Mouse (Mus musculus) thymus, postnatal 36 days (tissue): ENCODE measurements around the gene Med11.
"Not testable (repeated sequence)": the region's sequence is repeated elsewhere in the genome, so short reads cannot be mapped to it uniquely, and the experiment has no call there.

Experiments
- DNase-seq, 2 experiments: peaks; one replicate each; pipeline ENCODE4 v3.0.0; 2022; ENCODE audit warnings: mixed read lengths in 2 of 2

Med11 gene

DNA sequence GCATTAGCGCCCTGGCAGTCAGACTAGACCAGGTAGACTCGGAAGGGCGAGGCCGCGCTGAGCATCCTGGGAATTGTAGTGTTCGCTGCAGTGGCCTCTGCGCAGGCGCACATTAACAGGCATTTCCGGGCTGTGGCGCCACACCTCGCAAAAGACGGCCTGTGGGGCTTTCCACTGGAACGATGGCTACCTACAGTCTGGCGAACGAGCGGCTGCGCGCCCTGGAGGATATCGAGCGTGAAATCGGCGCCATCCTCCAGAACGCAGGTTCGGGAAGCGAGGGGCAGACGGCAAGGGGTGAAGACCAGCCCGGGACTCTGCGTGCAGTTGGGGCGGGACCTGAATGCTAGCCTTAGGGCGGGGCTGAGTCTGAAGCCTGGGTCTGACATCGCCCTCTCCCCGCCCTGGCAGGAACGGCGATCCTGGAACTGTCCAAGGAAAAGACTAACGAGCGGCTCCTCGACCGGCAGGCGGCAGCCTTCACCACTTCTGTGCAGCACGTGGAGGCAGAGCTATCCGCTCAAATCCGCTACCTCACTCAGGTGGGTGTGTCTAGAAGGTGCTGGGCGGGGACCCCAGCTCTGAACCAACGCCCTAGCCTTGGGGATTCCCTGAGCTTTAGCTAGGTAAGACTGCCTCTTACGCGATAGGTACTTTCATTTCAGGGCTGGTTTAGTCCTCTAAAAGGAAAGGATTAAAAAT, at the start of gene Med11:
Gene Med11, plus strand, starts transcription at position 123 of the 702 bp plus-strand sequence.
- peak; percentile 92 to 93 for DNase-seq

DNA sequence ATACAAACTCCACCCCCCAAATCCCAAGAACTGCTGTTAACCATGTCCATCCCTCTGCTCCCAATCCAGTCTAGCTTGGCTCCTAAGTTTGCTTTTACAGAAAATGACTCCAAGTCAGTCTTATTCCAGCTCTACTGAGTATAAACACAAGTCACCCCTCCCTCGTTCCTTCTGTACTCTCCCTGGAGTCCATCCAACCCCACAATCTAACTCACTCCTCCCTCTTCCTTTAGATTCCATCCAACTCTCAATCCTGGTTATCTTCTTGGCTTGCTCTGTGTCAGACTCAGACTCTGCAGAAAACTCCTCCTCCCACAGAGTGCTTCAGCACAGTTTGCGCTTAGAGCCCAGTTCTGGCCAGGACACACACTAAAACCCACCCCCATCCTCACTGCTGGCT, 48.1 kb upstream of the Med11 start:
- DNase-seq, result no peak

DNA sequence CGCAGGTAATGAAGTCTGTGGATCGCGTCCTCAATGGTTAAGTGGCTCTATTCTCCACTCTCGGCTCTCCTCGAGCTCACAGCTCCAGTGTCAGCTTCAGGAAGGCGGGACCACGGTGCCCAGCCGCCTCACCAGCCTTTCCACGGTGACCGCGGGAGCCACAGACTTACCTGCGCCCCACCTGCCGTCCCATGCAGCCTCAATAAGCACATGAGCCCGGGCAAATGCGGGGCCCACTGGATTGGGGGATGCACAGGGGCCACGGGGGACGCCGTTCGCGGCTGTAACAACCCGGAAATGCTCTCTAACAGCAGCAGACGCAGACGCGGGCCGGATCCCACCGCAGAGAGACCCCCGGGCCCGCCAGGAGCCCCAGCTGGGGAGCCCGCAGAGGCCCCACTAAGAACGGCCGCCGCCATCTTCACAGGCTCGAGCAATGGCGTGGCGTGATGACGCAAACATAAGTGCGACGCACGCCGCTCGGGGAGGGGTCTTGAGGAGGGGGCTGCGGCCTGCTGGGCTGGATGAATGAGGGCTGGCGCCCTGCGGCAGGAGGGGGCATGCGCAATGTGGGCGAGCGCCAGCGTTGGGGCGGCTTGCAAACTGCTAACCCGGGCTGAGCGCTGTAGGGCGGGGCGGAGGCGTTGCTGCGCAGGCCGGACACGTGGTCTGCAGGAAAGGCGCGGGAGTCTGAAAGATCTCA, 42.0 kb upstream of the Med11 start, which contains the start of gene Pelp1:
Gene Pelp1, minus strand, starts transcription at position 438 of the 703 bp plus-strand sequence.
- peak; percentile 90 to 93 for DNase-seq

DNA sequence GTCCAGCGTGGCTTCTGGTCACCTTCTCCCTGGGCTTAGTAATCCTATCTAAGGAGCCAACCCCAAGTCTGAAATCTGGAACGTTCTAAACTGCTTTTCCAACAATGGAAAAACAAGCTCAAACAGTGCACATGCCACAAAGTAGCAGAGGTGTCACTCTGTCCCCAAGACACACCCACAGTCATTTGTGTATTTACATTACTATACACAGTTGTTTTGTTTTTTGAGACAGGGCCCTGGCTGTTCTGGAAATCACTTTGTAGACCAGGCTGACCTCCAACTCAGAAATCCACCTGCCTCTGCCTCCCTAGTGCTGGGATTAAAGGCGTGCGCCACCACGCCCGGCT, 41.4 kb upstream of the Med11 start:
- DNase-seq, result no peak

DNA sequence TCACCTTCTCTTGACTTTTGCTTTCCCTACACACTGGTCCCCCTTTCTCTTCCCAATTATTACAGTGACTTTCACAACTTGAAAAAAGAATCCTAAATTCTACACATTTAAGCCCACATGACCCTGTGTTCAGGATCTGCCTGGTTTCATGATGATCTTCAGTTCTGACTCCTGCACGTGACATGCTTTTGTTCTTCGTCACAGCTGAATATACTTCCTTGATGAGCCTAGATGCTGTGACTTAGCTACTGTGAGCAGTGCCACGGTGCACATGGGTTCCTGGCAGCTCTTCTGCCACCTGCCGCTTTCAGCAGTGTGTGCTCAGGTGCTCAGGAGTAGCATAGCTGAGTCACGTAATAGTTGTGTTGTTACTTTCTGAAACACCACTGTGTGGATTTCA, 39.1 kb upstream of the Med11 start:
- DNase-seq, result no peak

DNA sequence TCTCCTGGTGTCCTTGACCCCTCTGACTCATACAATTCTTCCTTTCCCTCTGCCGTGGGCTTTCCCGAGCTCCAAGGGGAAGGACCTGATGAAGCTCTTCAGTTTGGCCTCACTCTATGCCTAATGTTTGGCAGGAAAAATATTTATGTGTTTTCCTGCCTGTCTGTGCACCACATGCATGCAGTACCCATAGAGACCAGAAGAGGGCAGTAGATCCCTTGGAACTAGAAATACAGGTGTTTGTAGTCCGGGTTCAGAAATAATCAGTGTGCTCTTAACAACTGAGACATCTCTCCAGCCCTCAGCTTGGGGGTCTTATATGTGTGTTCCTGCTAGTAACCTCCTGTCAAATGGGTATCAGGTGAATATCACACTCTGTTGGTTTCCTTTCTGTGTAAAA, 37.8 kb upstream of the Med11 start:
- peak; percentile 67 to 78 for DNase-seq

DNA sequence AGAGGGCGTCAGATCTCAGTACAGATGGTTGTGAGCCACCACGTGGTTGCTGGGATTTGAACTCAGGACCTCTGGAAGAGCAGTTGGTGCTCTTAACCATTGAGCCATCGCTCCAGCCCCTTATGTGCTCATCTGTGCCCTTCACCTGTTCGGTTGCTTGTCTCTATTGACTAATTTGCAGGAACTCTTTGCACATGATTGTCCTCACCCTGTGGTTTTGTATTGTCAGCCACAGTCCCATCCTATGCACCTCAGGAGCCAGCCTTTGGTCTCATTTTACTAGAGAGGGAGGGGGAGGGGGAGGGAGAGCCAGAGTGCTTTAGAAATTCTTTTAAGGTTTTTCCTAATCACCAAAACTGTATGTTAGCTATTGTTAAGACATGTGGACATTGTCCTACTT, 33.5 kb upstream of the Med11 start:
- no peak for DNase-seq

DNA sequence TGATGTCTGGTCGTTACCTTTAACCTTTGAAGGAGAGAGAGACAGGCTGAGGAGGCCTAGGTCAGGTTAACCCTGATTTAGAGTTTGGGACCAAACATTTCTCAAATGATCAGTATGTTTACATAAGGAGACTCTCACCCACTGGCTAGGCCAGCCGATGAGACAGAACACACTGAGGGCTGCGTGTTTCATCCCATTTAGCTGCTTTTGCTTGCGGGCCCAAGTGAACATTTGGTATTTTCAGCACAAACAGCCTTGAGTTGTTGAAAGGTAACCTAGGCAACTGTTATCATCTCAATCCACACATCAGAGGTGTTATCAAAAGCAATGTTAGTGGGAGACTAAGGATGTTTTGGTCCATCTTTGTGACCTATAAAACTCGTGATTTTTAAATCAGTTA, 32.2 kb upstream of the Med11 start:
- no peak for DNase-seq

DNA sequence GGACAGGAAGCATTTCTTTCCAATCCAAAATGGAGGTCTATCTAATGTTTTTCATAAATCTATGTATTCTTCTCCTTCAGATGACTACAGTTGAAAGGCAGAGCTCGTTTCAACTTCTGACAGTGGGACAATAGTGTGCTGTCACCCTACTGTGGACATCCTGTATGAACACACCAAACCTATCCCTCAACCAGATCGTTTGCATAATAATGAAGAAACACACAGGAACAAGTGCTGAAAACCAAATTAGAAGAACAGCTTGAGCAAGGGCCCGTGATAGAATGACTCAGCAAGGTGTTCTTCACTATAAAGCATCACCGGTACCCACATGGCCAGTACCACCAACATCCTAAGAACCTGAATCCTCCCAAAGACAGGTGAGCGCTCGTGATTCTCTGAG, 25.1 kb upstream of the Med11 start:
- not testable (repeated sequence) for DNase-seq

DNA sequence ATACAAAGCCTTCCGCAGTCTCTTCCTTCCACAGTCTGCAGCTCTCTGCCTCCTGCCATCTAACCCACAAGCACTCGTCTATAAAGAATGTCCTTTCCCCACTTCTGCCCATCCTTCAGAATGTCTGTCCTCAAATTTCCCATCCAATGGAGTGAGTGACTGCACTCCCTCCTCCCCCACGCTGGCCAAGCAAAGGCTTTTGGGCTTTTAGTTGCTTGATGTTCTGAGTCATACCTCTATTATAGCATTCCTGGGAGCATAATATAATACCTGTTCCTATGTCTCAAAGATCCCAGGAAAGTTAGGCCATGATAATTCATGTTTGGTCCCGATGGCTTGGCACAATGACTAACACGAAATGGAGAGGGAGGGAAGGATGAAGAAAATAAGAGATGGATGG, 20.1 kb upstream of the Med11 start:
- DNase-seq, result no peak

DNA sequence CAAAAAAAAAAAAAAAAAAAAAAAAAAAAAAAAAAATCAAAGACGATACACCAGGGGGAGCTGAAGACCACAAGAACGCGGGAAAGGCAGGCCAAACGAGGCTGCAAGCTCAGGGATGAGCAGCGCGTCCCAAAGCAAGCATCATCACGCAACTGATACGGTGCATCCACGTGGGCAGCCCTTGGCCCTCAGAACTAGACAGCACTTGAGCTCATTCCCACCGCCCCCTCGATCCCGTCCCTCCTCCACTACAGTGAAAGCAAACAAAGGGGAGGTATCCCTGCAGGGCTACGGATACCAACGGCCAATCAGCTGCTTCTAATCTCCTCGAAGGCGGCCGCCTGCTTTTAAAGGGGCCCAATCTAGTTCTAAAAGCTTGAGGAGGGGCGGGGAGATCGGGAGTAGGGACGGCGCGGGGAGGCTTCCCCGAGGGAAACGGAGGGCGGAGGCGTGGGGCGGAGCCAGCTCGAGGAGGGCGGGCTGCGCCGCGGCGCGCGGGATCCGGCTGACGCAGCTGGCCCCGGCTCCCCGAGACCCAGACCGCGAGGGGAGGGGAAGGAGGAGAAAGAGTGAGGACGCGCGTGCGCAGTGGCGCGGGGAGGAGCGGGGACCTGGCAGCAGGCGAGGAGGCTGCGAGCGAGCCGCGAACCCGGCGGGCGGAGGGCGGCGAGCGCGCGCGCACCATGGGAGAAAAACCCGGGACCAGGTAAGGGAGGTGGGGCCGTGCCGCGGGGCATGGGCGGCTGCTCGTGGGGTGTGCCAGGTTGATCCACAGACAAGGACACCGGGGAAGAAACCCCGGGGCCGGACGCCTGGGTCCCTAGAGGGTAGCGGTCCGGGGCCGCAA, 19.4 kb upstream of the Med11 start, which contains the start of gene Arrb2:
Gene Arrb2, plus strand, starts transcription at position 588 of the 847 bp plus-strand sequence.
- DNase-seq, result peak; percentile 99 to 100

DNA sequence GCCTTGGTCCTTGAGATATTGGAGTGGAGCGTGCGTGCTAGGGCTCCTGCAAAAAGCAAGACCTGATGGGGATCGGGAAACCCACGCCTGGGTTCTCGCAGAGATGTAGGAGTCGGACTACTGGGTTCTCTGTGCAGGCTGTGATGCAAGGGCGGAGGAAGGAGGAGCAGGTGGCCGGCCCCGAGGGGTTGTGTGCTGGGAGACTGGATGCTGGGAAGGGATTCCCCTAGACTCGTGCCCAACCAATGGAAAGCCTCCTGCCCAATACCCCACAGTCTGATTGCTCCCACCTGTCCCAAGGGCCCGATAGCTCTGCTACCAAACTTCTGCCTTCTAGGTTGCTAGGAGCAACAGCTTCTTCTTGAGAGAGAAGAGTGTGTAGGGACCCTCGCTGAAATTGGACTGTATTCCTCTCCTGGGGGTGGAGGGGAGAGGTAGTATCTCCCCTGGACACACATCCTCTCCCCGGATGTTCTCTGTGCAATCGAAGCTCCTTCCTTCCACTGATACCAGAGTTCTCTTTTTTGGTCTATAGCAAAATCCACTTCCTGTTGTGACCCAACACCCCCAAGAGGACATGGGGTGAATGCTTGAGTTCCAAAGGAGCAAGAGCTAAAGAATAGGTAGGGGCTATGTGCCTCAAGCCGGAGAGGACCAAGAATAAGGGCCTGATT, 18.7 kb upstream of the Med11 start:
- DNase-seq, result no peak

DNA sequence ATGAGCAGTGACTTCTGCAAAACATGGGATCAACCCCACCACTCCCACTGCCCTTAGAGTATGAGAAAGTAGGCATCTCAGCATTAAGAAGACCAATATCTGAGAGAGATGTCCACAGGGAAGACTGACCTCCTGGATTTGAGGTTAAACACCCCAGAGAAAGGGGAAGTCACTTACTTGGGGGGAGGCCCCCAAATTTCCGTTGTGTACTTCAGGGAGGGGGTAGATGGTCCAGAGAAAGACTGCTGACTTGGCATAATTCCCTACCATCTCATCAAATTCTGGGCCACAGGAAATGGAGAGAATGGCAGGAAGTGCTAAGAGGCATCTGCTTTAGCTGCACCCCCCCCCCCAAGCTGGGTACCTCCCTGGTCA, 18.2 kb upstream of the Med11 start:
- no peak for DNase-seq

DNA sequence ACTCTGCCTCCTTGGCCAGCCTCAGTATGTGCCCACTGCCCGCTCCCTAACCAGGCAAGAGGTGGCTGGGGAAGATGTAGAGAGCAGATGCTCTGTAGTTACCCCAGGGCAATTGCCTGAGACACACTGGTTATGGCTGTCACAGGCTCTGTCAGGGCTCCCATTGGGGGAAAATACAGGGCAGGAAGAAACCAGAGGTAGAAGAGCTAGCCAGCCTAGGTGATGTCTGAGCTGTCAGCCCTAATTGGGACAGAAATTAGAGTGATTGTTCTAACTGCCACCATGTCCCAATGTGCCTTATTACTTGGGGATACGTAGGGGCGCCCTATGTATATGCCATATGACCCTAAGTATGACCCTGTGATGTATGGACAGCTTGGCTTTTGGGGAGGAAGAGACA, 17.8 kb upstream of the Med11 start:
- no peak for DNase-seq

DNA sequence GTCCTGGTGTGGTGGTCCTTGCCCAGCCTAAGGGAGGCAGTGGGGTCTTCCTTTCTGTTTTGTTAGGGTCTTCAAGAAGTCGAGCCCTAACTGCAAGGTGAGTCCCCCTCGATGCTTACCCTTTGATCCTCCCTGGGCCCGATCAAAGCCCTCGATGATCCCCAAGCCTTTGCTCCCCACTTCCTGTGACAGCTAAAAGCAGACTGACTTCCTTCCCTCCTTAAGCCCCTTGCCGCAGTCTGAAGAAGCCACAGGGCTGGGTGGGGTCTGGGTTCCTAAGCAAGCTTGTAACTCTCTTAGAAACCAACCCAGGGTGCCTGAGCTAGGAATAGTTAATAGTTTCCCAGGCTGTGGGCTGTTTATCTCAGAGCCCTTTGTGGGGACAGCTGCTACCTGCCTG, 16.2 kb upstream of the Med11 start:
- DNase-seq, result peak; percentile 60 to 76

DNA sequence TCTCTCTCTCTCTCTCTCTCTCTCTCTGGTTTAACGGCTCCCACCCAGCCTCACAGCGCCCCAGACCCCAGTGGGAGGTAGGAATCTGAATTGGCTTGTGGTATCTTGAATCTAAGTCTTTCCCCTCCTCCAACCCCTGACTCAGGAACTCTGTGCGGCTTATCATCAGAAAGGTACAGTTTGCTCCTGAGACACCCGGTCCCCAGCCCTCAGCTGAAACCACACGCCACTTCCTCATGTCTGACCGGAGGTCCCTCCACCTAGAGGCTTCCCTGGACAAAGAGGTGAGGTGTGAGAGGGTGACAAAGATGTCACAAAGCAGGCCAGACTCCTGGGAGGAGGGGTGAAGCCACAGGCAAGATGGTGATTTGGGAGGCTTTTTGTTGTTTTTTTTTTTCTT, 14.3 kb upstream of the Med11 start:
- no peak for DNase-seq

DNA sequence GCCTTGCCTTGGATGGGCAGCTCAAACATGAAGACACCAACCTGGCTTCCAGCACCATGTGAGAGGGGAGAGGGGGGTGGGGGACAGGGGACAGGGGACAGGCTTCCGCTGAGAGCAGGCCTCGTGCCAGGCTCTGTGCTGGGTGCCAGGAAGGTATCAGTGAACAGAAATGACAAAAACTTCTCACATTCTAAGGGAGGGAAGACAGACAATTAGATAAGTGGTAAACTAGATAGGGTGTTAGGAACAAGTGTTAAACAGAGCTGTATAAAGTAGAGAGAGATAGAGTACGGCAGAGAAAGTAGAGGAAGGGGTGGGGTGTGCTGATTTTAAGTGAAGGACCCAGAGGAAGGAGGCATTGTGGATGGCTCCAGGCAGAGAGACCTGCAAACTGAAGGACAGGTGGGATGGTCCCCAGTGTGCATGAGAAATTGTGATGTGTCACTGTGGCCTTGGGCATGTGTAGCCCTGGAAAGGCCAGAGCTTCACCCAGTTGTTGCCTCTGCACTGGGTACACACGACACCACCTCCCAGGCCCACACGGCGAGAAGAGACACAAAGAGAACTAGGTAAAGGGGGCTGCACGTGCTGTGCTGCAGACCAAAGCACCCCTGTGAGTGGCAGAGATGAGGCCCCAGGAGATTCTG, 12.9 kb upstream of the Med11 start:
- no peak for DNase-seq

DNA sequence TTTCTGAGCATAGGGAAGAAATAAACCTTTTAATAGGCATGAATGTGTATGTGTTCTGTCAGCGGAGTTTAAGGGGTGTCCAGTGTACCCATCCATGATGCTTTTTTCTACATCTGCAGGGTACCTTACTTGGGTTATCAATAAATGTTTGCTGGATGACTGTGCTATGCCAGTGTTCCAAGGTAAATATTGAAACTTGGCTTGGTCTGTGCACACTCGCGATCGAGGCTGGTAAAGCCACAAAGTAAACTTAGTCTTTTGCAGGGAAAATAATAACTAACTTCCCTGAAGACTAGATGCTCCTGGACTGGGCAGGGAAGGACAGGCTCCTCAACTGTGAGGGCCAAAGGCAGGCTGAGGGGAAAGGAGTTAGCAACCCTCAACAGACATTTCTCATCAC, 11.1 kb upstream of the Med11 start:
- no peak for DNase-seq

DNA sequence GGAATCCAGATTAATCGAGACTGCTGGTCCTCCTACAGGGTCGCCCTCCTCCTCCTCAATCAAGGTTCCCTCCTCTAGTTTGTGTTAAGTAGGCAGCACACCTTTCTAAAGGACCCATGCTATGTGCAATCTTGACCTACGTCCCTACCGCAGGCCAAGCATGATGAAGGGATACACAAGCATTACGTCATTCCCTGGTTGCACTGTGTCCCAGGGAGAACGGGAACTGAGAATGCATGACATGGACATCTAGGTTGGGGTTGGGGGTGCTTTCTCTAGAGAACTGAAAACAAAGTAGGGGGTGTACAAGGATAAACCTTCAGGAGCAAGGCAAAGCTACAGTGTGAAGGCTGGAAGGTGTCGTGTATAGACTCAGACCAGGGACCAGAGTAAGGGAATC, 9.8 kb upstream of the Med11 start:
- no peak for DNase-seq

DNA sequence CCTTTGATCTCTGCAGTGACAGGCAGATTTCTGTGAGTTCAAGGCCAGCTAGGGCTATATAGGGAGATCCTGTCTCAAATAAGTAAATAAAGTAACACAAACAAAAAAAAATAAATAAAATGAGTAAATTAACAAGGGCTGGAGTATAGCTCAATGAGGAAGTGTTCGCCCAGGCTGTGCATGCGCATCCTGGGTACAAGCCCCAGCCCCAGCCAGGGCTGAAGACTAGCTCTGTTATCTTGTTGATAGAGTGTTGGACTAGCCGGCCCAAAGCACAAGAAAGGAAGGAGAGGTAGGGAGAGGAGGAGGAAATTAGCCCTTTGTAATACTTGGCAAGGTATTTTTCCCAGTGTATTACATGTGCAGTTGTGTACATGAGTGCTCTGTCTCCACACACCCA, 7.8 kb upstream of the Med11 start:
- DNase-seq, result no peak

DNA sequence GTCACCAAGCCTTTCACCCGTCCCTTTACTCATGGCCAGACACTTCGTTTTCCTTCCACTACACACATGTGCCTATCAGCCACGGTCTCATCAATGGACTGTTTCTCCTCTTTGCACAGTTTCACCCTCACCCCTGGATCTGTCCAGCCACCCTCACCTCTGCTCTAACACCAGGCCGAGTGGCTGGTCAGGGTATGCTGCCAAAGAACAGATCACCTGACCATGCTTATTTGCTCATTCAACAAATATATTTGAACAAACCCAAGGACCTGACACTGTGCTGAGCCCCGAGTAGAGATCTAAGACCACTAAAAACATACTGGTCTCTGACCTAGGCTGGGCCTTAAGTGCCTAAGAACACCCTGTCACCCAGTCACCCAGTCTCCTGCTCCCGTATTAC, 7.1 kb upstream of the Med11 start:
- DNase-seq, result no peak

DNA sequence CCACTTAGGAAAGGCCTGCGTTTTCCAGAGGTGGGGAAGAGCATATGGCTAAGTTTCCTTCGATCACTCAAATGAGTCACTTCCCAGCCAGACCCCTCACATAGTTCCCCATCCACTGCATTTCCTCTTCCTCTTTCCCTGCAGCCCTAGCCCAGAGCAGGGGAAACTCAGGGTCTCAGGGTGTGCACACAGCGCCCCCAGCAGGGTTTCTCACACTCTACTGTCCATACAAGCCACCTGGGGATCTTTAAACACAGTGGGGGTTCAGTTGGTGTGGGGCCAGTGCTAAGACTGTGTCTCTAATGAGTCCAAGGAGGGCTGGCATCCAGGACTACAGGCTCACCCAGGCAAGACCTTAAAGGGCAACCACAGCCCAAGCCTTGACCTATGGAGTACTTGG, 5.0 kb upstream of the Med11 start:
- no peak for DNase-seq

DNA sequence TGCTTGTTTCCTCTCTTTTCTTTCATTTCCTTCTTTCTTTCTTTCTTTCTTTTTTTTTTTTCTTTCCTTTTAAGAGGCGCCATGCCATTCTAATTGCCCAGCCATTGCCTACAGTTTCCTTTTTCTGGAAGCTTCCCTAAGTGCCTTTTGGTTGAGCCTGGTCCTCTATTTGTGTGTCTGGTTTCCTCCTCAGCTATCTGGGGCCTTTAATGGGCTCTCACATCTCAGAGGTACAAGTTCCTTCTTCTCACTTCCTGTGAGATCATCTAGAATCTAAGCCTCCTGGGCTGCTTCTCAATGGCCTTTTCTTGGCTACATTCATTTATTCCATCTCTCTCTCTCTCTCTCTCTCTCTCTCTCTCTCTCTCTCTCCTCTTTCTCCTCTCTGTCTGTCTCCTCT, 4.3 kb upstream of the Med11 start:
- DNase-seq, result no peak
